Mouse (Mus musculus): ENCODE data around the gene Psors1c2. TPM values are rescaled to one million over a fixed set of nuclear protein-coding genes. Genes with fewer than 3 reads are reported as not detected.

Gene Psors1c2
- 0.40 and 0.80 TPM in 2 replicates for polyA plus RNA-seq (2015; fragmentation: Nextera tagmentation; extraction: Ambion mirVana)

DNA sequence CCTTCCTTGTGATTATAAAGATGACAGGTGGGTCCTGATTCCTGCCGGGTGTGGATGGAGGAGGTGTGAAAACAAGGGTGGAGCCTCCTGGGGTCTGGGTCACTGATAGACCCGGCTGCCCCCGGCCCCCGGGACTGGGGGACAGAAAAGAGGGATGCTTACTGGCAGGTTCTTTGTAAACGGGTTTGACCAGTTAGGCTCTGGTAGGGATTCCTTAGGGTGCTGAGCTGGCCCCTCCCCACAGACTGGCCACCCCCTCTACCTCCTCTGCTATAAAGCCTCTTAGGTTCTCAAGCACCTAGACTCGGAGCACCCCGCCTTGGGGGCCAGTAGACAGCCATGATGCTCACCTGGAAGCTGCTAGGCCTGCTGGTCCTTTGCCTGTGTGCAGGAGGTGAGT, at the start of gene Psors1c2:
Psors1c2 (plus strand) TSS at position 301 of the 400 bp plus-strand sequence.
- Histone ChIP-seq H3K4me2 (replicated peaks) (no peak within 1 kb of the TSS), H3K4me1 (replicated peaks) (0 out of 2 replicates have a peak, but pooled peaks cover 2% of the 10 kb centered on the region), H3K27ac (no peak within 1 kb of the TSS), H3K9ac (no peak within 1 kb of the TSS), H3K36me3 (peaks cover 10% of the 10 kb centered on the region), H3K27me3 (replicated peaks) (no peaks in the 10 kb centered on the region), H3K4me3 (replicated peaks) (no peak within 1 kb of the TSS), H3K9me3 (no peaks in the 10 kb centered on the region)
- ATAC-seq: 0 out of 2 replicates have a peak, but pooled peaks have one; percentile 4
- 18% methylated on average over 7 of the region's 7 CpGs for WGBS

DNA sequence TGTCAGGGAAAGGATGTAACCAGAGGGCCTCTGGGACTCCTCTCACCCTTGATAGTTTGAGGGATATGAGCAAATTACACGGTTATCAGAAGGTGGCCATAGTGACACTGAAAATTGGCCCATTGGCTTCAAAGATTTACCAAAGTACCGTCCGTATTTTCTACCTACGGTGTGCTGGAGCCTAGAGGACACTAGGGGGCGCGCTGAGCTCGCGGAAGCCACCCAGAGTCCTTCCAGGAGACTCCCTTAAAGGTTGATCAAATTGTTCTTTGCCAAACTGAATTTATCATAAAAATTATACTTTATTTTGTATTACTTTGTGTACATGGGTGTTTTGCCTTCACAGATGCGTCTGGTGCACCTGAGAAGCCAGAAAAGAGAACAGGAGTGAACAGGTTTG, 48.9 kb upstream of the Psors1c2 start:
- no peak overlapping the region for H3K4me3 ChIP-seq (replicated peaks)
- no peaks in the 10 kb centered on the region for H3K36me3 ChIP-seq
- H3K9ac ChIP-seq: no peak overlapping the region
- under 1% methylated on average over 9 of the region's 9 CpGs for WGBS
- no peak overlapping the region for H3K4me2 ChIP-seq (replicated peaks)
- 0 out of 2 replicates have a peak, but pooled peaks have one; percentile 51 for ATAC-seq
- no peaks in the 10 kb centered on the region for H3K27me3 ChIP-seq (replicated peaks)
- H3K9me3 ChIP-seq: no peaks in the 10 kb centered on the region
- H3K4me1 ChIP-seq (replicated peaks): no peaks in the 10 kb centered on the region
- no peak overlapping the region for H3K27ac ChIP-seq

DNA sequence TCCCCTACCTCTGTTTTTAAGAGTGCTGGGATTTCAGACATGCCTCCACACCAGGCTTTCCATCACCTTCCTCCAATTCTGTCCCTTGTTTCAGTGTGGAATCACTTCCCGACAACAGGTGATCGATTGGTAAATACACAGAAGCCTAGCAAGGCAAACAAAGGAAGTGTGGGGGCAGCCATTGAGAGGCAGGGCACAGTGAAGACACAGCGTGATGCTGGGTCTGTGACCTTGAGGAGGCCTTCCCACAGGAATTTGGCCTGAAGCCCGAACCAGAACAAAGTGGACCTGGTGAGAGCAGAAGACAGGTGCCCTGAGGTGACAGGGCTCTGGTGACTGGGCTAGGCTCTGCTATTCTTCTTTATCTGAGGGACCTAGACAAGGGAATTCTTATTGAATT, 47.3 kb upstream of the Psors1c2 start:
- ATAC-seq: no peak
- H3K36me3 ChIP-seq: no peaks in the 10 kb centered on the region
- 25% methylated on average over 4 of the region's 4 CpGs for WGBS
- H3K4me3 ChIP-seq (replicated peaks): no peak overlapping the region
- H3K9me3 ChIP-seq: no peaks in the 10 kb centered on the region
- H3K9ac ChIP-seq: no peak overlapping the region
- H3K27ac ChIP-seq: no peak overlapping the region
- no peaks in the 10 kb centered on the region for H3K27me3 ChIP-seq (replicated peaks)
- no peak overlapping the region for H3K4me2 ChIP-seq (replicated peaks)
- no peaks in the 10 kb centered on the region for H3K4me1 ChIP-seq (replicated peaks)

DNA sequence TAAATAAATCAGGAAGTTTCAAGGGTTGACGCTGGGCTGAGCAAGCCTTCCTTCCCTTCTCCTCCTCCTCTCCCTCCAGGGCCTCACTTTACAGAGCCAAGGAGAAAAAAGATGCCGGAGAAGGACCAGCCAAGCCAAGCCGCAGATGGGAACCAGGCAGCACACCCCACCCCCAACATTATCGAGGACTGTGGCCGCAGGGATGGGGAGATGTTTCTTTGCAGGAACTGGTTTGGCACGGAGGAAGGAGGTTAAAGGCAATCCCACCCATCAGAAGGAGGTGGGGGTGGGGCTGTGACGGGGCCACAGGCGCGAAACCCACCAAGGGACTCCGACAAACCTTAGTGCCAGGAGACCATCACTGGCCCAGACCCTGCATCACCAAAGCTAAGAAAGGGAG, 46.3 kb upstream of the Psors1c2 start:
- Histone ChIP-seq H3K36me3 (no peaks in the 10 kb centered on the region), H3K4me2 (replicated peaks) (no peak overlapping the region), H3K4me3 (replicated peaks) (no peak overlapping the region), H3K27me3 (replicated peaks) (no peaks in the 10 kb centered on the region), H3K9me3 (no peaks in the 10 kb centered on the region), H3K9ac (no peak overlapping the region), H3K27ac (no peak overlapping the region), H3K4me1 (replicated peaks) (no peaks in the 10 kb centered on the region)
- no peak for ATAC-seq
- 39% methylated on average over 10 of the region's 10 CpGs for WGBS

DNA sequence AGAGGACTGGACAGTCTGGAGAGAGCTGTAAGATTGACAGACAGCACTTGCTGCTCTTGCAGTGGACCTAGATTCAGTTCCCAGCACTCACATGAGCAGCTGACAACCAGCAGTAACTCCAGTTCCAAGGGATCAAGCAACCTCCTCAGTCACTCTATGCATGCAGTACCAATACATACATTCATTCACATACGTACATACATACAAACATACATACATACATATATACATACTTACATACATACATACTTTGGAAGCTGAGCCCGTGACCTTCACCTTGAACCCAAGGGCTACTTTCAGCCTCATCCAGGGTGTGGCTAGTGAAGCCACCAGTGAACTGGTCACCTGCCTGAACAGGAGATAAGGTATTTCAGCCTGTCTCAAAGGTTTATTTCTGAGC, 45.0 kb upstream of the Psors1c2 start:
- H3K9me3 ChIP-seq: no peaks in the 10 kb centered on the region
- H3K4me1 ChIP-seq (replicated peaks): no peaks in the 10 kb centered on the region
- WGBS: 97% methylated on average over 2 of the region's 2 CpGs
- H3K27me3 ChIP-seq (replicated peaks): no peaks in the 10 kb centered on the region
- no peak overlapping the region for H3K4me2 ChIP-seq (replicated peaks)
- H3K4me3 ChIP-seq (replicated peaks): no peak overlapping the region
- no peaks in the 10 kb centered on the region for H3K36me3 ChIP-seq
- no peak for ATAC-seq
- H3K27ac ChIP-seq: no peak overlapping the region
- no peak overlapping the region for H3K9ac ChIP-seq

DNA sequence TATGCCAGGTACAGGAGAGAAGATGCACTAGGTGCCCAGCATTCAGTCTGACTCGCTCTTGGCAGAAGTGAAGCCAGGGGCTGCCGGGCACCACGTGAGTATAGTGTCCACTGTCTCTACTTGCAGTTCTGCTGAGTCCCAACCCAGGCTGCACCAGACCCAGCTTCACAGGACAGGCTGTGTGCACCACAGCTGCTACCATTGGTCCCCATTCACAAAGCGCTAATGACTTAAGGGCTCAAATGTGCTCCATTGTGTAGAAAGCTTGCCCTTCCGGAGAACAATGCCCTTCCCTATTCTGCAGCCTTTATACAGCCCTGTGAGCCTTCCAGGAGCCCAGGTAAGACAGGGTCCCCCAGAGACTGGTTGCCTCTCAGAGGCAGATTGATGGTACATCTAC, 42.7 kb upstream of the Psors1c2 start:
- no peaks in the 10 kb centered on the region for H3K36me3 ChIP-seq
- no peak overlapping the region for H3K4me3 ChIP-seq (replicated peaks)
- no peak overlapping the region for H3K27ac ChIP-seq
- H3K9me3 ChIP-seq: no peaks in the 10 kb centered on the region
- no peaks in the 10 kb centered on the region for H3K4me1 ChIP-seq (replicated peaks)
- H3K4me2 ChIP-seq (replicated peaks): no peak overlapping the region
- WGBS: 75% methylated on average over 5 of the region's 5 CpGs
- no peaks in the 10 kb centered on the region for H3K27me3 ChIP-seq (replicated peaks)
- no peak for ATAC-seq
- H3K9ac ChIP-seq: no peak overlapping the region

DNA sequence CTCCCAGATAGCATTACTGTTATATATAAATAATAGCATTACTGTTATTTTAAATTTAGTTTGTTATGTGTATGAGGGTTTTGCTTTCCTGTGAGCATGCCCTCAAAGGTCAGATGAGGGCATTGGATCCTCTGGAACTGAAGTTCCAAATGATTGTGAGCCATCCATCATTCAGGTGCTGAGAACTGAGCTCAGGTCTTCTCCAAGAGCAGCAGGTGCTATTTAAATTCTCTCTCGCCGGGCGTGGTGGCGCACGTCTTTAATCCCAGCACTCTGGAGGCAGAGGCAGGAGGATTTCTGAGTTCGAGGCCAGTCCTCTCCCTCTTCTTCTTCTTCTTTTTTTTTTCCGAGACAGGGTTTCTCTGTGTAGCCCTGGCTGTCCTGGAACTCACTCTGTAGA, 35.9 kb upstream of the Psors1c2 start:
- H3K9ac ChIP-seq: no peak overlapping the region
- H3K4me3 ChIP-seq (replicated peaks): no peak overlapping the region
- H3K27ac ChIP-seq: no peak overlapping the region
- 91% methylated on average over 7 of the region's 7 CpGs for WGBS
- H3K4me2 ChIP-seq (replicated peaks): no peak overlapping the region
- no peaks in the 10 kb centered on the region for H3K27me3 ChIP-seq (replicated peaks)
- H3K36me3 ChIP-seq: no peaks in the 10 kb centered on the region
- no peaks in the 10 kb centered on the region for H3K9me3 ChIP-seq
- H3K4me1 ChIP-seq (replicated peaks): no peaks in the 10 kb centered on the region
- no peak for ATAC-seq

DNA sequence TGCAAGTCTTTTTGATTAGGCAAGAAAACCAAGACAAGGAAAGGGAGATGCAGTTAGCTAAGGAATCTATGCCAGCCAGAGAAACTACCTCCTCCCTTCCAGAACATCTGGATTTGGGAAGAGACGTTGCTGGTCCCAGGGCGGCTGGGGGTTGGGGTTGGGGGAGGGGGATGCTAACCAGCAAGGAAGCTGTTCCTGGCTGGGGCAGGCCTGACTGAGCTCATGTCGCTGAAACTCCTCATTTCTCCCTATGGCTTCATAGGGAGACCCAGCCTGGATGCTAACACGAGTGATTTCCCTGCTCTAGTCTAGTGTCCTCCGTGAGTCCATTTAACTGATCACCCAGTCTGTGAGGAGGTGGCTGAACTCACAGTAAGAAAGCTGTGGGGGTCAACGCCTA, 30.8 kb upstream of the Psors1c2 start:
- H3K36me3 ChIP-seq: no peaks in the 10 kb centered on the region
- no peak overlapping the region for H3K9ac ChIP-seq
- no peak overlapping the region for H3K4me3 ChIP-seq (replicated peaks)
- H3K4me1 ChIP-seq (replicated peaks): no peaks in the 10 kb centered on the region
- no peak overlapping the region for H3K27ac ChIP-seq
- peaks cover 10% of the 10 kb centered on the region; the same call in 1 of the 2 replicates for H3K27me3 ChIP-seq (replicated peaks)
- H3K4me2 ChIP-seq (replicated peaks): no peak overlapping the region
- no peaks in the 10 kb centered on the region for H3K9me3 ChIP-seq
- WGBS: 22% methylated on average over 6 of the region's 6 CpGs
- no peak for ATAC-seq

DNA sequence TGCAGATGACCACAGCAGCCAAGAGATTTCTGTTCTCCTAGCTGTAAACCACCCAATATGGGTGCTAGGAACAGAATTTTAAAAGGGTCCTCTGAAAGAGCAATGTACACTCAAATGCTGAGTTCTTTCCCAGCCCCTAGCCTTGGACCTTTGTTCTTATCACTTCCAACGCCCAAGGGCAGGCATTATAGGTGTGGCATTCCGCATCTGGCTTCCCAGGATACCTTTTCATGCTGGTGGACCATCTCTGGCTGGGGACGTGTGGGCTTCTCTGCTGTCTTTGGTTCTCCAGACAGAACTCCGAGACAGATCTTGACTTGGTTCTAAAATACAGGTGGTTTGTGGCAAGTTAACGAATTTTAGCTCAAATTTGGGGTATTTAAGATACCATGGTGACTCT, 30.2 kb upstream of the Psors1c2 start:
- Histone ChIP-seq H3K9ac (no peak overlapping the region), H3K27me3 (replicated peaks) (peaks cover 10% of the 10 kb centered on the region; the same call in 1 of the 2 replicates), H3K36me3 (no peaks in the 10 kb centered on the region), H3K9me3 (no peaks in the 10 kb centered on the region), H3K4me2 (replicated peaks) (no peak overlapping the region), H3K4me1 (replicated peaks) (no peaks in the 10 kb centered on the region), H3K27ac (no peak overlapping the region), H3K4me3 (replicated peaks) (no peak overlapping the region)
- WGBS: 52% methylated on average over 5 of the region's 5 CpGs
- no peak for ATAC-seq

DNA sequence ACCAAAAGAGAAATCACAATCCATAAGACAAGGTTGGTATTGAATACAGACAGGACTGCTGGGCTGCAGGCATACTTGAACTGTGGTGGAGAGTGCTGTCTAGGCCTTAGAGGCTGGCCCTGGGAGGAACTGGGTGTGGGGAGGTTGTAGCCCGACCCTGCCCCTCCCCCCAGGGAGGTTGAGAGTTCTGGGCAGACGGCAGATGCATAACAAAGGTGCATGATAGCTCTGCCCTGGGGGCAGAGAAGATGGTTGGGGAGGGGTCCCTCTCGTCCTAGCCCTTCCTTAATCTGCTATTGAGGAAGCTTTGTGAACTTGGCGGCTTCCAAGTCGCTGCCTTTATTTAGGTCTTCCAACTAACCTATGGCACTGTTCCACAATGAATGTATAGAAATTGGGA, 29.2 kb upstream of the Psors1c2 start:
- 35% methylated on average over 5 of the region's 5 CpGs for WGBS
- ATAC-seq: no peak
- no peak overlapping the region for H3K9ac ChIP-seq
- no peaks in the 10 kb centered on the region for H3K9me3 ChIP-seq
- H3K27ac ChIP-seq: no peak overlapping the region
- no peak overlapping the region for H3K4me3 ChIP-seq (replicated peaks)
- peaks cover 10% of the 10 kb centered on the region; the same call in 1 of the 2 replicates for H3K27me3 ChIP-seq (replicated peaks)
- H3K4me1 ChIP-seq (replicated peaks): no peaks in the 10 kb centered on the region
- H3K4me2 ChIP-seq (replicated peaks): no peak overlapping the region
- H3K36me3 ChIP-seq: no peaks in the 10 kb centered on the region

DNA sequence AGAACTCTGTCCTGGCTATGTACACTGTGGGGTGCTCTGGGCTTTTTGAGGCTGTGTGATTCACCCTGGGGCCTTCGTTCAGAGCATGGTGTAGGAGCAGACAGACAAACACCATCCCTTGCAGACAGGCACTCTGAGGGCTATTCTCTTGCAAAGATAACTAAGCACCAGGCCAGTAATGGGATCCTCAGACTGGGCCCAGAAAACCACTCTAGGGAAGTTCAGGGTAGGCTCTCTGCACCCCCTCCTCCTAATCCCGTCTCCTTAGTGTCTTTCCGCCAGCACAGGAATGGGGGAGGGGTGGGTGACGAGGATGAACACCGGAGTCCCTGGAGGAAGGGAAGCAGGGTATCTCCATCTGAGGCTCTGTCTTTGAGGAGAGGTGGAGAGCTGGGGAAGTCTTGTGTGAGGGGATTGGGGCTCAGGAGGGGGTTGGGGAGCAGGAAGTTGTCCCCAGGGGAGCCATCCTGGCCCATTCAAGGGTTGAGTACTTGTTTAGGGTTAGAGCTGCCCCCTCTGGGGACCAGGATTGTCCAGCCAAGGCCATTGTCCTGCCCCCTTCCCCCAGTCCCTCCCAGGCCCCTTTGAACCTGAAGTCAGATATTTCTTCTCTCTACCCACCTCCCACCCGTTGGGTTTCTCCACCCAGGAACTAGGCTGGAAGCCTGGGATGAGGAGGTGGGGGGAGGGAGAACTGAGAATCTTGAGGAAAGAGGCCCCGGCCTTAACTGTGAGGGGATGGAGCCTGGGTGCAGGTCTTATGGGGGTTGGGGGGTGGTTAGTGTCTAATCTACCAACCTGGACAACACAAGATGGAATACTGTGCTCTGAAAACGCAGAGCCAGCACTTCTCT, 28.1 kb upstream of the Psors1c2 start:
- no peak overlapping the region for H3K4me2 ChIP-seq (replicated peaks)
- H3K9me3 ChIP-seq: no peaks in the 10 kb centered on the region
- WGBS: 43% methylated on average over 8 of the region's 8 CpGs
- H3K36me3 ChIP-seq: no peaks in the 10 kb centered on the region
- H3K27me3 ChIP-seq (replicated peaks): peaks cover 10% of the 10 kb centered on the region; the same call in 1 of the 2 replicates
- H3K9ac ChIP-seq: no peak overlapping the region
- ATAC-seq: no peak
- no peaks in the 10 kb centered on the region for H3K4me1 ChIP-seq (replicated peaks)
- no peak overlapping the region for H3K27ac ChIP-seq
- no peak overlapping the region for H3K4me3 ChIP-seq (replicated peaks)

DNA sequence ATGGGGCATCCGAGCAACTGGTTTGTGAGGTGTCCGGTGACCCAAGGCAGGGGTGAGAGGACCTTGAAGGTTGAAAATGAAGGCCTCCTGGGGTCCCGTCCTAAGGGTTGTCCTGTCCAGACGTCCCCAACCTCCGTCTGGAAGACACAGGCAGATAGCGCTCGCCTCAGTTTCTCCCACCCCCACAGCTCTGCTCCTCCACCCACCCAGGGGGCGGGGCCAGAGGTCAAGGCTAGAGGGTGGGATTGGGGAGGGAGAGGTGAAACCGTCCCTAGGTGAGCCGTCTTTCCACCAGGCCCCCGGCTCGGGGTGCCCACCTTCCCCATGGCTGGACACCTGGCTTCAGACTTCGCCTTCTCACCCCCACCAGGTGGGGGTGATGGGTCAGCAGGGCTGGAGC, 27.2 kb upstream of the Psors1c2 start, which contains the start of gene Pou5f1:
Pou5f1 (plus strand) TSS at position 243 of the 400 bp plus-strand sequence.
- no peaks in the 10 kb centered on the region for H3K9me3 ChIP-seq
- ATAC-seq: no peak
- 51% methylated on average over 13 of the region's 13 CpGs for WGBS
- H3K27ac ChIP-seq: no peak within 1 kb of the TSS
- H3K4me1 ChIP-seq (replicated peaks): no peaks in the 10 kb centered on the region
- no peak within 1 kb of the TSS for H3K4me3 ChIP-seq (replicated peaks)
- no peak within 1 kb of the TSS for H3K4me2 ChIP-seq (replicated peaks)
- peaks cover 10% of the 10 kb centered on the region; the same call in 1 of the 2 replicates for H3K27me3 ChIP-seq (replicated peaks)
- H3K9ac ChIP-seq: no peak within 1 kb of the TSS
- H3K36me3 ChIP-seq: no peaks in the 10 kb centered on the region

DNA sequence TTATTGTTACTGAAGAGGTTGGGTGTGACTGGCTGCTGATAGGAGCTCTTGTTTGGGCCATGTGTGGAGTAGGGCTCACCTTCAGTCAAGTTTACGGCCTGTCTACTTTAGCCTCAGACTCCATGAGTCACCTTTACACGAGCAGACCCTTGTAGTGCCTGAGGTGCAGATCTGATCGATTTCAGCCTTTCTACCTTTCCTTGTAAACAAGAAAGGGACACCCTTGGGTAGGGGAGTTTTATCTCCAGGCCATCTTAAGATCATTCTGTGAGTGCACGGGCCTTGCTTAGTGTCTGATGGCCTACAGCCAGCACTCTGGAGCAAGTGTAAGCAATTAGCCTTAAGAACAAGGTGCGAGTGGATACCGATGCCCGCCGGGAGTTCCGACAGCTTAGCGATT, 26.1 kb upstream of the Psors1c2 start:
- Histone ChIP-seq H3K4me3 (replicated peaks) (no peak overlapping the region), H3K27ac (no peak overlapping the region), H3K27me3 (replicated peaks) (peaks cover 10% of the 10 kb centered on the region; the same call in 1 of the 2 replicates), H3K4me1 (replicated peaks) (no peaks in the 10 kb centered on the region), H3K36me3 (no peaks in the 10 kb centered on the region), H3K9ac (no peak overlapping the region), H3K9me3 (no peaks in the 10 kb centered on the region), H3K4me2 (replicated peaks) (no peak overlapping the region)
- no peak for ATAC-seq
- WGBS: 21% methylated on average over 10 of the region's 10 CpGs
